Mouse (Mus musculus) MEL (cell line): ENCODE measurements around the gene Slc22a5.

Experiments
- CTCF ChIP-seq, 3 experiments: IDR thresholded peaks in 2 of 3; conservative IDR thresholded peaks in 1 of 3; 2 replicates each; pipeline ENCODE4 v1.5.1; 2011 to 2012; ENCODE audit warnings: low read length in 3 of 3, low read depth in 2 of 3, mild to moderate bottlenecking in 2 of 3, improper control_type of control experiment in 1 of 3, inconsistent platforms in 1 of 3, mixed read lengths in 1 of 3, moderate library complexity in 1 of 3; ENCODE audit not compliant: control insufficient read depth in 1 of 3, insufficient read depth in 1 of 3, poor library complexity in 1 of 3, severe bottlenecking in 1 of 3
- MXI1 ChIP-seq: IDR thresholded peaks from 2 replicates; pipeline ENCODE4 v1.6.1; 2011; ENCODE audit warnings: mild to moderate bottlenecking, low read depth, low read length, improper control_type of control experiment
- POLR2A ChIP-seq, 2 experiments: IDR thresholded peaks; 2 replicates each; pipeline ENCODE4 v1.6.1; 2011 to 2012; ENCODE audit warnings: low read length in 2 of 2, mild to moderate bottlenecking in 2 of 2, control low read depth in 1 of 2, improper control_type of control experiment in 1 of 2, low read depth in 1 of 2, moderate library complexity in 1 of 2; ENCODE audit not compliant: control insufficient read depth in 1 of 2, insufficient read depth in 1 of 2, poor library complexity in 1 of 2
- TCF12 ChIP-seq: IDR thresholded peaks from 2 replicates; pipeline ENCODE4 v1.6.1; 2014; ENCODE audit warnings: low read depth, mild to moderate bottlenecking, inconsistent platforms, low read length, improper control_type of control experiment, moderate library complexity
- UBTF ChIP-seq: IDR thresholded peaks from 2 replicates; pipeline ENCODE4 v1.6.1; 2012; ENCODE audit warnings: low read depth, mild to moderate bottlenecking, inconsistent platforms, low read length, improper control_type of control experiment, moderate library complexity, borderline replicate concordance; ENCODE audit not compliant: insufficient read depth
- ZNF384 ChIP-seq: IDR thresholded peaks from 2 replicates; pipeline ENCODE4 v1.6.1; 2012; ENCODE audit warnings: low read depth, mild to moderate bottlenecking, inconsistent platforms, low read length, improper control_type of control experiment

DNA sequence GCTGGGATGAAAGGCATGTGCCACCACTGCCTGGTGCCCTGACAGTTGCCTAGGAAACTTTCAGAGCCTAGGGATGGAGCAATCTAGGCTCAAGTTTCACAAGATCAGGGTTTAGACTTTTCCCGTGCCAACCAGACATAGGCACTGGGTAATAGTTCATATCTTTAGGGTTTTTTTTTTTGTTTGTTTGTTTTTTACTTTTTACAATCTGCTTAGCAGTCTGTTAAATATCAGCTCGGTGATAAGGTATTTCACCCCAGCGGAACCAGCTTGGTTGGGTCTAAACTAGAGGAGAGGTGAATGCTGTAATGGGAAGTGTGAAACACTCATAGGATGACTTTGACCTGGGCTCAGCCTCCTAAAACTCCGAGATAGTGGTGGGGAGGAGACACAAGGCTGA lies 19.6 kb upstream of the Slc22a5 start:
- no peak for TF ChIP-seq UBTF
- no peak for TF ChIP-seq CTCF (IDR thresholded peaks at IDR 0.05 in 2 of 3, conservative IDR thresholded peaks at IDR 0.05 in 1 of 3; ENCODE audit: control insufficient read depth in 1 of 3, insufficient read depth in 1 of 3, low read depth in 2 of 3, low read length in 3 of 3, poor library complexity in 1 of 3, severe bottlenecking in 1 of 3)
- no peak for TF ChIP-seq POLR2A (IDR thresholded peaks at IDR 0.05; ENCODE audit: control insufficient read depth in 1 of 2, insufficient read depth in 1 of 2, low read depth in 1 of 2, low read length in 2 of 2, poor library complexity in 1 of 2)
- TF ChIP-seq ZNF384 = no peak
- no peak for TF ChIP-seq TCF12
- TF ChIP-seq MXI1 = no peak
